ENCODE assay signal across 7 mouse cellular contexts in genomic region chr9:108304716-108305115, GRCm38 (mm10). TPM values are rescaled to one million over a fixed set of nuclear protein-coding genes. Genes with fewer than 3 reads are reported as not detected.
A peak's percentile ranks its signal among the peaks of the same experiment; 100 is the strongest.
DNase-seq lines count a peak whose midpoint lies in the region; ATAC-seq and TF ChIP-seq lines count a peak whose summit lies in the region.

No protein-coding gene starts in this region.

- no peak for TF ChIP-seq POLR2A in testis, adult 2 months (IDR thresholded peaks at IDR 0.05; ENCODE audit: control insufficient read depth, low read depth, low read length)

- peak overlapping the region; percentile 96; the same call in 1 of the 2 replicates for H3K4me3 ChIP-seq in testis, adult 2 months (ENCODE audit: control insufficient read depth, low read depth, low read length)
- peak overlapping the region; percentile 94 to 98; a peak in 3 of 4 replicates for H3K4me3 ChIP-seq in heart, embryonic 14.5 days (ENCODE audit: control insufficient read depth in 1 of 2, insufficient read depth in 1 of 2, low read depth in 1 of 2, low read length in 2 of 2)
- H3K4me3 ChIP-seq in liver, embryonic 15.5 days (replicated peaks), result peak overlapping the region; percentile 85

- H3K9ac ChIP-seq in heart, embryonic 14.5 days (ENCODE audit: low read length), result peak overlapping the region; percentile 97
- H3K9ac ChIP-seq in liver, embryonic 15.5 days, result peak overlapping the region; percentile 85

- no peaks in the 10 kb centered on the region for H3K9me3 ChIP-seq in heart, embryonic 14.5 days (ENCODE audit: control insufficient read depth, low read length)
- H3K9me3 ChIP-seq in liver, embryonic 15.5 days (replicated peaks), result no peaks in the 10 kb centered on the region

- H3K4me2 ChIP-seq in heart, embryonic 14.5 days (ENCODE audit: low read length), result peak overlapping the region; percentile 95
- peak overlapping the region; percentile 90 for H3K4me2 ChIP-seq in liver, embryonic 15.5 days

- H3K4me1 ChIP-seq in testis, adult 2 months (ENCODE audit: control insufficient read depth, insufficient read depth, low read length), result peaks cover 4% of the 10 kb centered on the region
- H3K4me1 ChIP-seq in heart, embryonic 14.5 days (ENCODE audit: control insufficient read depth in 2 of 2, insufficient read depth in 2 of 2, low read length in 2 of 2), result peaks cover 4 to 37% of the 10 kb centered on the region in 2 experiments
- peaks cover 57% of the 10 kb centered on the region for H3K4me1 ChIP-seq in liver, embryonic 15.5 days (replicated peaks)

- 20% methylated on average over 4 of the region's 4 CpGs for WGBS in heart, embryonic 14.5 days
- WGBS in liver, embryonic 15.5 days (ENCODE audit: insufficient replicate concordance), result 31% methylated on average over 4 of the region's 4 CpGs

- no peaks in the 10 kb centered on the region for H3K27me3 ChIP-seq in testis, adult 2 months (ENCODE audit: control insufficient read depth, insufficient read depth, low read length)
- no peaks in the 10 kb centered on the region for H3K27me3 ChIP-seq in heart, embryonic 14.5 days (ENCODE audit: control insufficient read depth, insufficient read depth, low read length)
- no peaks in the 10 kb centered on the region for H3K27me3 ChIP-seq in liver, embryonic 15.5 days

- DNase-seq in testis, postnatal 10 days (ENCODE audit: low spot score), result no peak
- DNase-seq in spleen, adult 12 weeks (ENCODE audit: low spot score), result no peak
- no peak for DNase-seq in ovary, postnatal 10 days (ENCODE audit: low spot score)
- no peak for DNase-seq in adrenal gland, adult (ENCODE audit: inconsistent age in 2 of 2, low spot score in 1 of 2)

- no peak for TF ChIP-seq CTCF in testis, adult 2 months (IDR thresholded peaks at IDR 0.05; ENCODE audit: control insufficient read depth, insufficient read depth, insufficient replicate concordance, low read depth, low read length)

- peaks cover 1% of the 10 kb centered on the region for H3K36me3 ChIP-seq in testis, adult 2 months (ENCODE audit: control insufficient read depth, insufficient read depth, low read length)
- peaks cover 32% of the 10 kb centered on the region for H3K36me3 ChIP-seq in heart, embryonic 14.5 days (ENCODE audit: control insufficient read depth, insufficient read depth, low read length)
- peaks cover 31% of the 10 kb centered on the region for H3K36me3 ChIP-seq in liver, embryonic 15.5 days (replicated peaks)

- H3K27ac ChIP-seq in testis, adult 2 months (ENCODE audit: control insufficient read depth, insufficient read depth, low read depth, low read length), result 0 out of 2 replicates have a peak overlapping the region, but pooled peaks have one; percentile 79
- peak overlapping the region; percentile 91 to 100 for H3K27ac ChIP-seq in heart, embryonic 14.5 days (replicated peaks in 1 of 2; ENCODE audit: control insufficient read depth in 1 of 2, insufficient read depth in 1 of 2, low read depth in 2 of 2, low read length in 2 of 2)
- peak overlapping the region; percentile 100 for H3K27ac ChIP-seq in liver, embryonic 15.5 days (replicated peaks)

- ATAC-seq in heart, embryonic 14.5 days (ENCODE audit: insufficient number of reproducible peaks, insufficient read depth, low FRiP score, low read depth), result no peak
- no peak for ATAC-seq in liver, embryonic 15.5 days (ENCODE audit: insufficient read depth)

RNA-seq across cellular contexts. Expression of gene Rhoa, which starts 1.2 kb away (rescaled TPM):
- polyA plus RNA-seq in testis, adult 2 months (2012; rRNA removed), result 34.8 and 40.5 TPM in 2 replicates
- 229 and 289 TPM in 2 replicates for polyA plus RNA-seq in heart, embryonic 14.5 days (2014; fragmentation: Nextera tagmentation; extraction: Ambion mirVana)
- 190 and 202 TPM in 2 replicates for polyA plus RNA-seq in liver, embryonic 15.5 days (2015; fragmentation: Nextera tagmentation; extraction: Ambion mirVana)

RNA-seq across cellular contexts. Expression of gene Tcta, which starts 1.2 kb away (rescaled TPM):
- polyA plus RNA-seq in testis, adult 2 months (2012; rRNA removed), result 40.4 and 42.0 TPM in 2 replicates
- polyA plus RNA-seq in heart, embryonic 14.5 days (2014; fragmentation: Nextera tagmentation; extraction: Ambion mirVana), result 36.5 and 39.4 TPM in 2 replicates
- 14.1 and 14.4 TPM in 2 replicates for polyA plus RNA-seq in liver, embryonic 15.5 days (2015; fragmentation: Nextera tagmentation; extraction: Ambion mirVana)

RNA-seq across cellular contexts. Expression of gene Amt, which starts 8.1 kb away (rescaled TPM):
- polyA plus RNA-seq in testis, adult 2 months (2012; rRNA removed), result 4.3 and 7.9 TPM in 2 replicates
- polyA plus RNA-seq in heart, embryonic 14.5 days (2014; fragmentation: Nextera tagmentation; extraction: Ambion mirVana), result 10.4 and 11.2 TPM in 2 replicates
- 11.9 and 13.3 TPM in 2 replicates for polyA plus RNA-seq in liver, embryonic 15.5 days (2015; fragmentation: Nextera tagmentation; extraction: Ambion mirVana)

RNA-seq across cellular contexts. Expression of gene Nicn1, which starts 14.5 kb away (rescaled TPM):
- polyA plus RNA-seq in testis, adult 2 months (2012; rRNA removed), result 23.1 and 24.8 TPM in 2 replicates
- polyA plus RNA-seq in heart, embryonic 14.5 days (2014; fragmentation: Nextera tagmentation; extraction: Ambion mirVana), result 26.5 and 29.1 TPM in 2 replicates
- polyA plus RNA-seq in liver, embryonic 15.5 days (2015; fragmentation: Nextera tagmentation; extraction: Ambion mirVana), result 5.8 and 6.7 TPM in 2 replicates

RNA-seq across cellular contexts. Expression of gene Gpx1, which starts 34.0 kb away (rescaled TPM):
- 64.0 and 88.9 TPM in 2 replicates for polyA plus RNA-seq in testis, adult 2 months (2012; rRNA removed)
- 694 and 725 TPM in 2 replicates for polyA plus RNA-seq in heart, embryonic 14.5 days (2014; fragmentation: Nextera tagmentation; extraction: Ambion mirVana)
- polyA plus RNA-seq in liver, embryonic 15.5 days (2015; fragmentation: Nextera tagmentation; extraction: Ambion mirVana), result 6,133 and 6,280 TPM in 2 replicates
